Mouse (Mus musculus): ENCODE measurements at regions not wholly inside any gene's neighbourhood (a gene's known extent, or its start where the extent isn't known, plus 50 kb on each side); places are given as distances from the start of the nearest gene placed in this dataset.

DNA sequence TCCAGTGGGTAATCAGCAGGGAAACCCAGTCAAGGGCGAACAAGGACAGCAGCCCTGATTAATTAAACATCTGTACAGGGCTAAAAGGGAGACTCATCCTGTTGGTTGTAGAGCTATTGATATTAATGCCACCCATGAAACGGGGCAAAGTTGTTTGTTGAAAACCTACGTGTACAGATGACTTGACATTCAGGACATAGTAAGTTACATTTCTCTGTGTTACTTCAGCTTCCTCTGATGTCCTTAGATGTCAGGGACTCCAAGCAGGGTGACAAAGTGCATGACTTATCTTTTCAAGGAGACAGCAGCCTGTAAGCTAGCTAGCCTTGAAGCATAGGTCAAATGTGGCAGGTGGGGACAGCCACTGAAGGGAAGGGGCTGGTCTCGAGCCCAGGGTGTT is 390.5 kb downstream of the Ccdc171 start:
- no peak for DNase-seq (ENCODE audit: low spot score in 2 of 2)

DNA sequence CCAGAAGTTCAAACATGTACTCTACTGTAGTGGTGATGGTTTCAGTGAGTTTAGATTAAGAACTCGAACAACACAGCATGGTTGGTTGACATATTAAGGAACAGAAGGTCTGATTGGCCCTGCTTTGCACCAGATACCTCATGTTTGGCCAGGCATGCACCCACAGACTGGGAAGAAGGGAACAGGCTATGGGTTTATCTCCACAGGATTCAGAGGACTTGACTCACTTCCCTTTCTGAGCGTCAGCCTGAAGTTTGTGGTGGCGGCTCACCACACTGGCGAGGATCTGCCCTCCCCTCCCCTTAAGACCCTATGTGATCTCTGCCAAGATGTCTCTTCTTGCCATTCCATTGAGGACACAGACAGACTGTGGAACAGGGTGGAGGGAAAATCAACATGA is 391.7 kb downstream of the Ccdc171 start:
- no peak for DNase-seq (ENCODE audit: low spot score in 2 of 2)

DNA sequence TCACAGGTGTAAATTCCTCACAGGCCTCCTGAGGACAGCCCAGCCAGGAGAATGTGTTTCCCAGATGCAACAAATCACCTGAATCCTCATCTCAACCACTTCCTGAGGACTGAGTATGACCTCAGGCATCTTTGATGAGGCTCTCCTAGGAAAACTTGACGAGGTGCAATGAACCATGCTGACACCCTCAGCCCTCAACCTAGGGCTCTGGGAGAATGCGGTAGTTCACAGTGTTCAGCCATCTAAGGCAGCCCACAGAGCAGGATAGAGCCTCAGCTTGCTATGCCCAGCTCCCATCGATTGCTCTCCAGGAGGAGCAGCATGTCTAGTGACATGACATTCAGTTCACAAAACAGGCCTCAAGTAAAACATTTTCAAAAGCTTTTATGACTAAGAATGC is 392.7 kb downstream of the Ccdc171 start:
- no peak for DNase-seq (ENCODE audit: low spot score in 2 of 2)

DNA sequence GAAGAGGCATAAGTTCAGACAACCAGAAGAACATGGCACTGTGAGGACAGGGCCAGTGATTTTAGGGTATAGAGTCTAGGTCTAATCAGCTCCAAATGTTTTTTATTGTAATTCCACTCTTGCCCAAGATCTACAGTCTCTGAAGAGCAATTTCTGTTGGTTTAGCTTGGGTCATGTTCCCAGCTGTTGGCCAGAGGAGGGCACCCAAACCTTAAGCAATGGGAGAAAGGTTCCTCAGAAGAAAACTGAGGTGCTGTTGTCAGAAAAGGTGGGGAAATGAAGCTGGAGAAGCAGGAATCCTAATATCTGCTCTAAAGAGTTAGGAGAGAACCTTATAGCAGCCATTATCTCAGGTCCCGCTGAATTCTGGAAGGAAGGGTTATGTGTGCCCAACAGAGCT is 393.7 kb downstream of the Ccdc171 start:
- DNase-seq (ENCODE audit: low spot score in 2 of 2) = no peak

DNA sequence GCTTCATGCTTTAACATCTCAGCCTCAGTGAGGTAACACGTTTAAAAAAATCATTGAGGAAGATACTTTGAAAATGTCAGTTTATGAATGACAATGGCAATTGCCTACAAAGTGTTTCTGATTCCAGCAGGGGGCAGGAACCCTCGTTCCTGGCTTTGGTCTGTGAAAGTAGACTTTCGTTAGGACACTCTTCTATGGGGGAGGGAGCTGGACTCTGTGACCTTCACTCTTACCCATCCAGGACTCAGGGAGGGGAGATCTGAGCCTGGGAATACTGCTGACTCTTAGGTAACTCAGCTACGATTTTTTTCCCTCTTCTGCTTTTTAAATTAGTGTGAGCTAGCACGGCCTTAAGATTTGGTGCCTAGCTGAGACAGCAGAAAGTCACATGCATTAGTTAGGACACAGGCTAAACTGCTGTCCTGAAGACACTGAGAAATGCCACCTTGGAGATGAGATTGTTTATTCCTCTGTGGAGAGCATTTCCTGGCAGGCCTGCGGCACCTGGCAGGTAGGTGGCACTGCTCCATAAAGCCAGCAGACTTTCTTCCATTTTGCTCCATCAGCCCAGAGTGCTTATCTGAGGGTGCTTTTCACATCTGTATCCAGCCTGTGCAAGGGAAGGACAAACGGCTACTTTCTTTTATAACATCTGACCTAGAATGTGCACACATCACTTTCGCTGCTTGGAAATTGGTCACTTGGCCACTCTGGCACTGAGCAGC is 399.9 kb downstream of the Ccdc171 start:
- DNase-seq (ENCODE audit: low spot score in 2 of 2) = no peak

DNA sequence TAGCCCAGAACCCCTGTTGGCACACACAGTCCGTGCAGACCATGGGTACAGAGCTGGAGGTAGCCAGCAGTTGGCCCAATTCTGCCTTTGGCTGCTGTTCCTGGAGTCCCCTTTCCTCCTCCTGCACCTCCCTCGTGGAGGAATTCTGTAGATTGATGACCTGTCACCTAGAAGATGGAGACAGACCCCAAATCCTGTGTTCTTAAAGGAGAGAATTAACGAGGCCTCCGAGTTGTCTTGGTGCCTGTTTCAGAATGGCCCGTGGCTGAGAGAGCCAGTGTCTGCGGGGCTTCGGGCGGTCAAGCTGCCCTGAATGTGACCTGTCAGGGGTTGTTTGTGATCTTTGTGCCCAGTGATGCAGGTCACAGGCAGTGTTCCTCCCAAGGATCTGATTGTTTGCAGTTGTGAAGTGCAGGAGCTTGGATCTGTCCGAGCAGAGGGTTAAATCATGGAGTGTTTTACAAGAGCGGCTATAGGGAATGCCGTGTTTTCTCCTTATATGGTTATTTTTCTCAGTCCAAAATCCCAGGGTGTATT is 400.9 kb downstream of the Ccdc171 start:
- no peak for DNase-seq (ENCODE audit: low spot score in 2 of 2)

DNA sequence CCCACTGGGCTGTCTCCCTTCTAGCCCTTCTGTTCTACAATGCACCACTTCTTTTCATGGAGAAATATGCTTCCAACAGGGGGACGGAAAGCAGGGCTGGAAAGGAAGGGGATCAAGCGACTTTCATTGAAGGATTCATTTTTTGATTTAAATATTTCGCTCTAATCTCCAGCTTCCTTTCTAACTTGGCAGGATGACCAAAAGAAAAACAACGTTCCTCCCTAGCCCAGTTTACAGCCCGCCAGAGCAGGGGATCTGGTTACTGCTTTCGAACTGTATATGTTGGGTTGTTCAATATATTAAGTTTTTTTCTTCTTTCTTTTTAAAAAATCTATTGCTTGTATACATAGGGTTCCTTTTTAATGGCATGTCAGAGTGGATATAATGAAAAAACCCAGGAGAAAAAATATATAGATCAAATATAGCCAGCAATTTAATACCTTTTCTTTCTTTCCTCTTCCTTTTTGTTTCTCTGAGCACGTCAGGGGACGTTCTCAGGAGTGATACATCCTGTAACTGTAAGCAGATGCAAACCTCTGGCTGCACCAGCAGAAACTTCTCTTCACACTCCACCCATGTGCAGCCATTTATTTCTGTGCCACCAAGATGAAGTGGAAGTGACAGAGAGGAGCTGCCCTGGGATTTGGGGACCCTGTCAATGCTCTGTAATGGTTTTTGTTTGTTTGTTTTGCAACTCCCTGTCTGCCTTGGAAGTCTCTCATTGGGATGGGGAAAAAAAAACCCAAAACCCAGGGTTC is 406.7 kb downstream of the Ccdc171 start:
- DNase-seq (ENCODE audit: low spot score in 2 of 2) = no peak

DNA sequence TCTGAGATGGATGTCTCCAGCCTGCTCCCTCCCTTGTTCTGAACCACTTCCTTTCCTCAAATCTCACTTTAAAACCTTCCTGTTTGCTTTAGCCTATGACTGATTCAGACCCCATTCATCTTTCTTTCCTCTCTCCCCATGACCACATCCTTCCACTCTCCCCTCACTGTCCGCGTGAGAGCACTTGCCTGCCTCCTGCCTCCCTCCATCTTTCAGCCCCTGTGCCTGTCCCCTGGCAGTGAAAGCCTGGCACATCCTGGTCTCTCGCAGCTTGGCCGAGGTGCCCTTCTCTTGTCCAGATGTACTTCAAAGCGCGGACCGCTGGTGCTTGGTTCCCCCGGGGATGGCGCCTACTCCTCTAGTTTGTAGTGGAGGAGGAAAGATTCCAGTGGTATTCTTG is 416.3 kb downstream of the Ccdc171 start:
- DNase-seq (ENCODE audit: low spot score in 2 of 2) = no peak

DNA sequence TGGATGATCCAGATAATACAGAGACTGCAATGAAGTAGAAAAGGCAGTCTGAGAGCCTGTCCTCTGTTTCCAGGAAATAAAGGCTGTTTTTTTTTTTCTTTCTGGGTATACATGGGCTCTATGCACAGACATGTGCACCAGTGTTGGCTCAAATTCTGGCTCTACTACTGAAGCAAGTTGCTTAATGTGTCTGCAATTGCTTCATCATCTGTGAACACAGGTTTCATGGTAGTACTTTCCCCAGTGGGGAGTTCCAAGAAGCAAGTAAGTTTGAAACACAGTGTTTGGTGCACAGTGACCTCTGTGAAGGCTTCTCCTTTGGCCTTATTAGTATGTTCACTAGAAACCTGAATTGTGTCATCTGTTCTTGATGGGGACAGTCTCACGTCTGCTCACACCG is 424.3 kb downstream of the Ccdc171 start:
- no peak for DNase-seq (ENCODE audit: low spot score in 2 of 2)

DNA sequence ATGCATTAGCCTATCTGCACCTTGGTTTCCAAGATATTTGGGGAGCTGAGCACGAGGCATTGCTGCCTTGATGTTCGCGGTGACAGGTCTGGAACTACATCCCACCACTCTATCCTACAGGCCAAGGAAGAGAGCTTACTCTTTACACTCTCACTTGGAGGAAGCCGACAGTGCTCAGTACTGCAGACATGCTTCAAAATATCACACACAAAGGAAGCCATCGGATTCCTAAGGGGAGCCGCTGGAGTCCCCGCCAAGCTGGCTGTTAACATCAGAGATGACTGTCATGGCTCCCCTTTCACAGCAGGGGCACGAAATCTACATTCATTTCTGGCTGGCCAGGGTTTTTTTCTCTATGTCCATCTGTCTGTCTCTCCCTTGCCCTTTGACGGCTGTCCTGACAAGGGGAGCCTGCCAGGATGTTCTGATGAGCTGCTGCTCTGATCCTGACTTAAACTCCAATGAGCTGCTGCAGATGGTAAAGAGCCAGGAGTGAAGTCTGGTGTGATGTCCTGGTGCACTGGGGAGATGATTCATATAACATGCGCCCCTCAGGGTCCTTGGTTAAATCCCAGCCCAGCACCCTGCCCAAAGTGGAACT is 425.6 kb downstream of the Ccdc171 start:
- DNase-seq (ENCODE audit: low spot score in 2 of 2) = no peak

DNA sequence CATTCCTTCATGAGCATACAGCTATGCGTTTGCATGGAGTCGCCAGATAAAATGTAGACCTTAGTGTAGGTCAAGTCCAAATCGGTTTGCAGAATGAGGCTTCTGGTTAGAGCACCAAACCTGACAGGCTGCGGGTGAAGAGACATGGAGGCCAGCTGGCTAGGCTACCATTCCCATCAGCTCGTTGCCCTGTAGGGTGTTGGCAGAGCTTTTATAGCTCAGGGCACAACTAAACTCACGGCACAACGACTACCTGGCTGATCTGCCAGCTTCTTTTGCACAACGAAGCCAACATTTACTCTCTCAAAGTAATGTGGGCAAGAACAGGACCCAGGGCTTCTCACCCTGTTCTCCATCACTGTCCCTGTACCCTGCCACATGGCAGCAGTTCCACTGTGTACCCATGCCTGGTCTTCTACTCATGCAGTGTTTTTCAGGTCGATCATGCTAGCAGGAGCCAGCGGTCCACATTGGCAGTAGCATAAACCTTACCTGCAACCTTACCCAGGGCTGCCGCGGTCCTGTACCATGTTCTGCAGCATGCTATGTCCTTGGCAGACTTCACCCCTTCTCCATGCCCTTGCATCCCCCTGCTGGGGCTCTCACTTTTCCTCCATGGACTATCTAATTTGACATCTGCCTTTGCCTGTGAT is 431.0 kb downstream of the Ccdc171 start:
- no peak for DNase-seq (ENCODE audit: low spot score in 2 of 2)

DNA sequence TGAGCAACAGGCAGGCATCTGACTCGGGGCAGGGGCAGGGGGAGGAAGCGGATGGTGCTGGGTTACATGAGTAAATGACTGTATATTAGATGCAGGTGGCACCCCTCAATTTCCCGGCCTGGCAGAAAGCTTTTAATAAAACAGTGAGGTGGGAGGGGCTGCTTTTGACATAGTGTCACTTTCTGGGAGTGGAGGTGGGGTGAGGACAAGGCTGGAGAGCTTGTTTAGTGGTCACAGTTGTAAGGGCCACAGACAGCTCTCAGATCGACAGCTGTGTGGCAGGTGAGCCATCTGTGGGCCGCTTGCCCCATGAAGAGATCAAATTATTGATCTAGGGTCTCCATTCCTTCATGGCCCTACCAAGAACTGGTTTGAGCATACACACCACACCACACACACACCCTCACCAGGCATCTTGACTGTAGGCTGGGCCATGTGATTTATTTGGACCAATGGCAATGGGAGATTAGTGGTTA is 431.9 kb downstream of the Ccdc171 start:
- no peak for DNase-seq (ENCODE audit: low spot score in 2 of 2)

DNA sequence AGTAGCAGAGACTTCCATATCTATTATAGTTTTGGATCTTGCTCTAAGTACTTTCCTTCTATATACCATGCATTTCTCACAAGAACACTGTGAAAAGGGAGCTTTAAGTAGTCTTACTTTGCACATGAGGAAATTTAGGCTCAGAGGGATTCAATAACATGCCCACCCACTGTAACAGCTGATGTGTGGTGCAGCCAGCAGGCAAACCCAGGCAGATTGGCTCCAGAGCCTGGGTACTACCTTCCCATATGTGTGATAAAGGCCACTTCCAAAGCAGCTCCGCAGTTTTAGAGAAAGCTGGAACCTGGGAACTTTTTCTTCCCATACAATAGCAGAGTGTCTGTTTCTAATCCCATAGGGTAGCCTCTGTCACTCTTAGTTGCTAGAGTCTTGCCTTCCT is 441.6 kb downstream of the Ccdc171 start:
- no peak for DNase-seq (ENCODE audit: low spot score in 2 of 2)

DNA sequence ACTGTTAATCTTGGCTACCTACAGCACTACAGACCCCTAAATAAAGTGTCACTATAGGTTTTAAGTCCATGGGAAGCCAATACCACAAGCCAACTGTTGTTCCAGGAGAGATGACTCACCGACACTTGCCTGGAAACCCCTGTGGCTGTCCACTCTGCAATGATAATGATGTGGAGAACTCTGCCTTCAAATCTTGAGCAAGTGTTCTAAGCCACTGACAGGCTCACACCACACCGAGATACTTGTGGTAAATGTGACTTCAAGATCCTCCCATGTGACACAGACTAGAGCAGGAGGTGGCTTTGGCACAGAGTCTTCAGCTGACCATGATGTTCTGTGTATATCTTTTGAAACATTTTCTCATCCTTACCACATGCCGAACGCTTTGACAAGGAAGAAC is 447.8 kb downstream of the Ccdc171 start:
- DNase-seq (ENCODE audit: low spot score in 2 of 2) = no peak

DNA sequence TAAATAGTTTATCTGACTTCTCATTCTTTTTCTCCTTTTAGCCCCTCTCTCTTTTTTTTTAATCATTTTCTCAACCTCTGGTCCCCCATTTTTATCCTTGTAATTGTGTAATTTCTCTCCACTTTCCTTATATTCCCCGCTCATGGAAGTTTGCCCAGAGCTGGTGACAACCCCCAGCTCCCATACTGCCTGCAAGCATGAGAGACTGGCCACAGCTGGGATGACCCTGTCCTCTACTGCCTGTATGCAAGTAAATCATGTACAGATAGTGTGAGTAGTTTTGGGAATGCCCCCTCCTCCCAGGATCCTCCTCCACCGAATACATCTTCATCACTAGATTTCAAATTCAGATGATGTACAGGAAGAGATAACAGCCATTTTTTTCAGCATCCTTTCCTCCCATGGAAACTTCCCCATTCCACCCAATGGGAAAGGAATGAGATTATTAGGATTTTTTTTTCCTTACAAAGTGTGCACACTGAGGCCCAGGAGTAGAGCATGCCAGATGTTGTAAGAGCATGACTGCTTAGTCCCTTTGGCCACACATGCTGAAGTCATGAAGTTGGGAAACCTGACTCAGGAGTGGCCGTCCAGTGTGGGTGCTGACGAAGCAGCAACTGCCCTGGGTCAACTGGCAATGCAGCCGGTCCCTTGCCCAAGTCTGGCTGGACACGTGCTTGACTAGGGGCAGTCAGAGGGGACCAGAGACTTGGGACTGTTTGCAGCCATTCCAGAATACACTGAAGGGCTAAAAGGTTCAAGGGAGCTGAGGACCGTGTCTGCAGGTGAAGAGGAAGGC is 449.1 kb downstream of the Ccdc171 start:
- no peak for DNase-seq (ENCODE audit: low spot score in 2 of 2)

DNA sequence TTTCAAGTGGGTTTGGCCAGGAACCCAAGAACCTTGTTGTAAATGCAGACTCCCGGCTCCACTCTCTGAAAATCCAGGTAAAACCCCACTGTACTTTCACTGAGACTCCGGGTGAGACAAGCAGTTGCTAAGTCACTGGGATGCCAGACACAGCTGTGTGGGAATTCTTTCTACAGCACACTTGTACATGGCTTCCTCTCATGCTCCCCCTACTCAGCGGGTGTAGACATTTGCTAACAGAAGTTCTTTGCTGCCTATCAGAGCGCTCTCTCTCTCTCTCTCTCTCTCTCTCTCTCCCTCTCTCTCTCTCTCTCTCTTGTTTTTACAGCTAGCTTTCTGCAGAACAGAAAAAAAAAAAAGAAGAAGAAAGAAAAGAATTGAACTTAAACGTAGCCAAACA is 450.2 kb downstream of the Ccdc171 start:
- DNase-seq (ENCODE audit: low spot score in 2 of 2) = no peak

DNA sequence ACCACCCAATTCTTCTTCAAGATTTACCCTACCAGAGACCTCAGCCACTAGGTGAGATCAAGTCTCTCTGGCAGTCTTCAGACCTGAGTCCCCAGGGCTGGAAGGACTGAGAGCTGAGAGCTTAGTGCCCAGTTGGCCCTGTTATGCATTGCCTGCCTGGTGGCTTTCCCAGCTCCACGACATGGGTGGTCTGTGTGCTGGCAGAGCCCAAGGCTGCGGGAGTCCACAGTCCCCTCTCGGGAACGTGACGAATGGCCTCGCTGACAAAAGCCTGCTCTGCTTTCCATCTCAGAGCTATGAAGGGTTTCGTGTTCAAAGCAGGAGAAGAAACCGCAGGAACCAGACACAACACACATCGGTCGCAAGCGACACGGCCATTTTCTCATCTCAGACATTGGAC is 450.7 kb downstream of the Ccdc171 start:
- no peak for DNase-seq (ENCODE audit: low spot score in 2 of 2)

DNA sequence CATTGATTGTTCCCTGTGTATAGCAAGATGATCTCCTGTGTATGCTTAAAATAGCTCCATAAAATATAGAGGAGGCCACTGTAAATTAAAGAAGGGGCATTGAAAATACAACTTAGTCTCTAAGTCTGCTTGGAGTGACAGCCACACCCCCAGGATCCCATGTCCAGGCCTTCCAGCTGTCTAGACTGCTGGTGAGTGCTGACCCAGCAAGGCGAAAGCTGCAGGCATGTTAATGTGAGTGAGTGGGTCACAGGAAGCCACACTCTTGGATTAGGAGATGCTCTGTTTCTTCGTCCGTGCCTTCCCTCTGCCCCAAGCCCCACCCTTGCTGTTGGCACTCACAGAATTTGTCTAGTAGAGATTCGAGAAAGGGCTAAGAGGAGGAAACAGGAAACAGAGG is 453.7 kb downstream of the Ccdc171 start:
- no peak for DNase-seq (ENCODE audit: low spot score in 2 of 2)

DNA sequence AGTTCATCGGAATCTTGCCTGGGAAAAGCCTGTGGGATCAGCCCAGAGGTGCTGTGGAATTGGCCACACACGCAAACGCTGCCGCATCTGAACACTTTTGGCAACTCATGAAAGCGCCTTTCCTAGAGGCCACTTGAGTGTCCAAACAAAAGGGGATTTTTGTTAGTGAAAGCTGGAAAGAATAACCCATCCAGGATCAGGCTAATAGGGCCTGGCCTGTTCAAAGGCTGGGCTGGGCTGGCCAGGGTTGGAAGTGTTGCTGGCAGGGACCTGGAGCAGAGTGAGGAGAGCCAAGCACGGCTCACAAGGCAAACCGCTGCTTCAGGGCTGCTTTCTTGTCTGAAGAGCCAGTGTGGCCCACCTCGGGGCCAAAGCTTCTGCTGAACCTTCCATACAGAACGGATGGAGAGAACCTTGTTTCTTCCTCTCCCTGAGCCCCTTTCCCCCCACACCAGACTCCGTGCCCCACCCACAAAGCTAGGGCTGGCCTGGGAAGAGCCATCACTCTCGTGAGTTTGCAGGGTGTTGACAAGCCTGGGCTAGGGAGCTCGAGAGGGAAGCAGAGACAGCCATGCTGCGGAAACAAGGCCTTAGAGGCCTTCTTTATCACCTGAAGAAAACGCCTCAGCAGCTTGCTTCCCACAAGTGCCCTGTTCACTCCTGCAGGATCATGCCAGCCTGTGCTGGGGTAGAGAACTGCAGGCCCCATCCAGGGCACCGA is 459.5 kb downstream of the Ccdc171 start:
- no peak for DNase-seq (ENCODE audit: low spot score in 2 of 2)

DNA sequence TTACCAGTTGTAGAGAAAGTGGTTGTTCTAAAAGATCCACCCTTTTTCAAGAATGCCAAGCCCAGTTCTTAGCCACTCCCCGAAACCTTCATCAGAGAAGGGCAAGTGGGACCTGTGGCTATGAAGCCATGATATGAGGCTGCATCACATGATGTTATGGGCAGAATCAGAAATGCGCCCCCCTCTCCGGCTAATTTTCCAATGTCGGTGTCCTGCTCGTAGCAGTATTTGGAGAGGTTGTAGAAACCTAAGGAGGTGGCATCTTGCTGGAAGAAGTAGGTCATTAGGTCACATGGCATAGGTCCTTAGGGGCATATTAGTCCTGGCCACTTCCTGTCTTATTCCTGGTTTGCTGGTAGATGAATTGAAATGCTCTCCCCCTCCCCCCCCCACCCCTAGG is 460.1 kb downstream of the Ccdc171 start:
- DNase-seq (ENCODE audit: low spot score in 2 of 2) = no peak
